Mouse (Mus musculus) liver, embryonic 15.5 days (tissue): ENCODE results near the gene Ctrb1. TPM values are rescaled to one million over a fixed set of nuclear protein-coding genes. Genes with fewer than 3 reads are reported as not detected.
A peak's percentile ranks its signal among the peaks of the same experiment; 100 is the strongest.

Source experiments
- ATAC-seq: fragments of 200-750 bp; cut with Nextera tagmentation; 2 replicates; pipeline ENCODE4 v1.8.0; 2017; ENCODE audit warnings: moderate number of reproducible peaks, mild to moderate bottlenecking, moderate library complexity; ENCODE audit not compliant: insufficient read depth
- H3K27ac ChIP-seq: fragments of 300-500 bp; sonication (generic); replicated peaks from 2 replicates; pipeline ENCODE4 v1.5.1; 2015; ENCODE audit warnings: mild to moderate bottlenecking, inconsistent platforms
- H3K27me3 ChIP-seq: fragments of 300-500 bp; sonication (generic); 2 replicates; pipeline ENCODE4 v1.6.1; 2015; ENCODE audit warnings: mild to moderate bottlenecking, inconsistent platforms
- H3K36me3 ChIP-seq: fragments of 300-500 bp; sonication (generic); replicated peaks from 2 replicates; pipeline ENCODE4 v1.6.1; 2015; ENCODE audit warnings: moderate library complexity, mild to moderate bottlenecking, inconsistent platforms
- H3K4me1 ChIP-seq: fragments of 300-500 bp; sonication (generic); replicated peaks from 2 replicates; pipeline ENCODE4 v1.6.1; 2015; ENCODE audit warnings: inconsistent platforms
- H3K4me2 ChIP-seq: fragments of 300-500 bp; sonication (generic); 2 replicates; pipeline ENCODE4 v1.6.1; 2015; ENCODE audit warnings: moderate library complexity, mild to moderate bottlenecking, inconsistent platforms
- H3K4me3 ChIP-seq: fragments of 300-500 bp; sonication (generic); replicated peaks from 2 replicates; pipeline ENCODE4 v1.5.1; 2015; ENCODE audit warnings: mild to moderate bottlenecking, inconsistent platforms
- H3K9ac ChIP-seq: fragments of 300-500 bp; sonication (generic); 2 replicates; pipeline ENCODE4 v1.6.1; 2015; ENCODE audit warnings: moderate library complexity, mild to moderate bottlenecking, inconsistent platforms
- H3K9me3 ChIP-seq: fragments of 300-500 bp; sonication (generic); replicated peaks from 2 replicates; pipeline ENCODE4 v1.6.1; 2016; ENCODE audit warnings: inconsistent platforms
- WGBS: fragments of 180-500 bp; shearing (Covaris S2); methylation state at CpG from one replicate; pipeline ENCODE4 v1.1.7; 2015; ENCODE audit warnings: mixed read lengths; ENCODE audit not compliant: insufficient replicate concordance; 5-methylcytosine and 5-hydroxymethylcytosine counted together
- polyA plus RNA-seq: library from polyadenylated mRNA; unstranded; fragments of >200 nt; fragmentation: Nextera tagmentation; extraction: Ambion mirVana; gene quantifications from 2 replicates; pipeline ENCODE4 v1.2.1, GENCODE M21; 2015

Gene Ctrb1
- polyA plus RNA-seq, 1 experiment from 2014 or later: 3.0 TPM

- Histone ChIP-seq H3K4me2 (no peak overlapping the region), H3K27ac (peak overlapping the region; percentile 54), H3K9ac (no peak overlapping the region), H3K4me3 (no peak overlapping the region), H3K9me3 (no peaks in the 10 kb centered on the region), H3K4me1 (peaks cover 25% of the 10 kb centered on the region), H3K27me3 (no peaks in the 10 kb centered on the region; the same call in 1 of the 2 replicates), H3K36me3 (no peaks in the 10 kb centered on the region)
- ATAC-seq: peak; percentile 68
- 30% methylated on average over 3 of the region's 3 CpGs for WGBS
These were observed 14.4 kb upstream of the Ctrb1 start for GRCm38 (mm10) chr8:111705222-111705621.

GRCm38 (mm10) chr8:111704585-111704984 is 13.8 kb upstream of the Ctrb1 start:
- H3K27me3 ChIP-seq: no peaks in the 10 kb centered on the region; the same call in 1 of the 2 replicates
- no peak for ATAC-seq
- H3K27ac ChIP-seq: peak overlapping the region; percentile 54
- 75% methylated on average over 12 of the region's 12 CpGs for WGBS
- no peak overlapping the region for H3K9ac ChIP-seq
- H3K4me2 ChIP-seq: no peak overlapping the region
- no peaks in the 10 kb centered on the region for H3K36me3 ChIP-seq
- H3K9me3 ChIP-seq: no peaks in the 10 kb centered on the region
- no peak overlapping the region for H3K4me3 ChIP-seq
- H3K4me1 ChIP-seq: peaks cover 25% of the 10 kb centered on the region

- no peak overlapping the region for H3K4me2 ChIP-seq
- ATAC-seq: no peak
- WGBS: 56% methylated on average over 9 of the region's 9 CpGs
- H3K4me1 ChIP-seq: peaks cover 19% of the 10 kb centered on the region
- no peaks in the 10 kb centered on the region for H3K9me3 ChIP-seq
- H3K36me3 ChIP-seq: no peaks in the 10 kb centered on the region
- H3K4me3 ChIP-seq: no peak overlapping the region
- H3K9ac ChIP-seq: no peak overlapping the region
- H3K27ac ChIP-seq: no peak overlapping the region
- H3K27me3 ChIP-seq: no peaks in the 10 kb centered on the region; the same call in 1 of the 2 replicates
These were observed 10.6 kb upstream of the Ctrb1 start for GRCm38 (mm10) chr8:111701380-111701779.

DNA sequence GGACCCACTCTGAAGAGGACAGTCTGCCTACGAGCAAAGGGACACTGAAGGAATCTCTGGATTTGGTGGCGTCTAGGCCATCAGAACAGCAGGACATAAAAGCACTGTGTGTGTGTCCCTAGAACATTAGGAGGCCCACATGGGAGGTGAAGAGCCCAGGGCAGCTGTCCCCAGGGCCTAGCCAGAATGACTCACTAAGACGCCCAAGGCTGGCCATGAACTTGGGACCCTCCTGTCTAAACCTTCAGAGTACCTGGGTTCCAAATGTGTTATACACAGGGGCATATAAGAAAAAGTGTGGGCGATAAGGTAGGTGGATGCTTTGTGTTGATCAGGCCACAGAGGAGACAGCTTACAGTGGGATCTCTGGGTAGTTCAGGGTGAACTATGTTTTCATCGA is 9.9 kb upstream of the Ctrb1 start:
- no peaks in the 10 kb centered on the region for H3K36me3 ChIP-seq
- no peak overlapping the region for H3K9ac ChIP-seq
- no peaks in the 10 kb centered on the region; the same call in 1 of the 2 replicates for H3K27me3 ChIP-seq
- 67% methylated on average over 5 of the region's 5 CpGs for WGBS
- no peaks in the 10 kb centered on the region for H3K9me3 ChIP-seq
- peaks cover 17% of the 10 kb centered on the region for H3K4me1 ChIP-seq
- ATAC-seq: no peak
- H3K4me2 ChIP-seq: no peak overlapping the region
- no peak overlapping the region for H3K4me3 ChIP-seq
- no peak overlapping the region for H3K27ac ChIP-seq

- Histone ChIP-seq H3K9ac (no peak overlapping the region), H3K4me2 (no peak overlapping the region), H3K27me3 (no peaks in the 10 kb centered on the region; the same call in 1 of the 2 replicates), H3K4me3 (no peak overlapping the region), H3K36me3 (no peaks in the 10 kb centered on the region), H3K9me3 (no peaks in the 10 kb centered on the region), H3K4me1 (peaks cover 12% of the 10 kb centered on the region), H3K27ac (no peak overlapping the region)
- WGBS: 57% methylated on average over 3 of the region's 3 CpGs
- no peak for ATAC-seq
These were observed 9.4 kb upstream of the Ctrb1 start for GRCm38 (mm10) chr8:111700201-111700600.

GRCm38 (mm10) chr8:111699035-111699434 is 8.2 kb upstream of the Ctrb1 start:
- H3K36me3 ChIP-seq: no peaks in the 10 kb centered on the region
- no peaks in the 10 kb centered on the region; the same call in 1 of the 2 replicates for H3K27me3 ChIP-seq
- H3K4me3 ChIP-seq: no peak overlapping the region
- 0 out of 2 replicates have a peak, but pooled peaks cover 6% of the 10 kb centered on the region for H3K4me1 ChIP-seq
- H3K4me2 ChIP-seq: no peak overlapping the region
- no peak overlapping the region for H3K27ac ChIP-seq
- H3K9me3 ChIP-seq: no peaks in the 10 kb centered on the region
- 13% methylated on average over 1 of the region's 1 CpGs for WGBS
- no peak overlapping the region for H3K9ac ChIP-seq
- no peak for ATAC-seq

DNA sequence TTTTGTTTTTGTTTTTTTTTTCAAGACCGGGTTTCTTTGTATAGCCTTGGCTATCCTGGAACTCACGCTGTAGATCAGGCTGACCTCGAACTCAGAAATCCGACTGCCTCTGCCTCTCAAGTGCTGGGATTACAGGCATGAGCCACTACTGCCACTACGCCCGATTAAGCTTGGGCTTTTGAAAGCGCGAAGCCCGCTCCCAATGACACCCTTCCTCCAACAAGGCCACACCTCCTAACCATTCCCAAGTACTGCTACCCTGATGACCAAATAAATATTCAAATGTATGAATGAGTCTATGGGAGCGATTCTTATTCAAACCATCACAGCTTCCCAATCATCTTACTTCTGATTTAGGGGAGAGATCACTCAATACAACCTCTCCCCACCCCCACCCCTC is 6.8 kb upstream of the Ctrb1 start:
- Histone ChIP-seq H3K27me3 (no peaks in the 10 kb centered on the region; the same call in 1 of the 2 replicates), H3K36me3 (no peaks in the 10 kb centered on the region), H3K27ac (no peak overlapping the region), H3K4me3 (no peak overlapping the region), H3K4me2 (no peak overlapping the region), H3K9me3 (no peaks in the 10 kb centered on the region), H3K4me1 (0 out of 2 replicates have a peak, but pooled peaks cover 6% of the 10 kb centered on the region), H3K9ac (no peak overlapping the region)
- WGBS: 71% methylated on average over 10 of the region's 10 CpGs
- no peak for ATAC-seq

DNA sequence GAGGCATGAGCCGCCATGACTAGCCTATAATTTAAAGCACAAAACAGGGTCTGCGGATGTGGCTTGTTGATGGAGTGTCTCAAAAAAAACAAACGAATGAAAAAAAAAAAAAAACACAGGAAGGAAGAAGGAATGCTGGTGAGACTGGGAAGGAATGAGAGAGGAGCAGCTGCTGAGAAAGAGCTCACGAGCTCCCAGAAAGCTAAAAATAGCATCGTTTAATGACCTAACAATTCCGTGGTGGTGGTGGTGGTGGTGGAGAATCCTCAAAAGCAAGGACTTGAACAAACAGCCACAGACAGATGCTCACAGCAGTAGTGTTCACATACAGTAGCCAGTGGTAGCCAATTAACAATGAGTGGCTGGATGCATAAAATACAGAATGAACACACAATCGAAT is 4.6 kb upstream of the Ctrb1 start:
- Histone ChIP-seq H3K27me3 (no peaks in the 10 kb centered on the region; the same call in 1 of the 2 replicates), H3K36me3 (no peaks in the 10 kb centered on the region), H3K4me3 (no peak overlapping the region), H3K9ac (no peak overlapping the region), H3K27ac (no peak overlapping the region), H3K4me2 (no peak overlapping the region), H3K4me1 (no peaks in the 10 kb centered on the region), H3K9me3 (no peaks in the 10 kb centered on the region)
- 37% methylated on average over 7 of the region's 7 CpGs for WGBS
- ATAC-seq: no peak

- no peak for ATAC-seq
- no peaks in the 10 kb centered on the region for H3K36me3 ChIP-seq
- H3K27ac ChIP-seq: no peak overlapping the region
- no peak overlapping the region for H3K4me3 ChIP-seq
- no peaks in the 10 kb centered on the region for H3K4me1 ChIP-seq
- no peaks in the 10 kb centered on the region; the same call in none of the 2 replicates for H3K27me3 ChIP-seq
- H3K9me3 ChIP-seq: no peaks in the 10 kb centered on the region
- no peak overlapping the region for H3K4me2 ChIP-seq
- H3K9ac ChIP-seq: no peak overlapping the region
- 55% methylated on average over 6 of the region's 6 CpGs for WGBS
These were observed 2.5 kb upstream of the Ctrb1 start for GRCm38 (mm10) chr8:111693261-111693741.

GRCm38 (mm10) chr8:111686881-111687280 is 3.9 kb downstream of the Ctrb1 start:
- ATAC-seq: no peak
- Histone ChIP-seq H3K9ac (no peak overlapping the region), H3K36me3 (no peaks in the 10 kb centered on the region), H3K4me2 (no peak overlapping the region), H3K27me3 (peaks cover 8% of the 10 kb centered on the region; the same call in 1 of the 2 replicates), H3K4me3 (no peak overlapping the region), H3K27ac (no peak overlapping the region), H3K4me1 (no peaks in the 10 kb centered on the region), H3K9me3 (no peaks in the 10 kb centered on the region)
- 70% methylated on average over 13 of the region's 13 CpGs for WGBS

- Histone ChIP-seq H3K27me3 (peaks cover 36% of the 10 kb centered on the region), H3K4me1 (no peaks in the 10 kb centered on the region), H3K27ac (no peak overlapping the region), H3K9me3 (no peaks in the 10 kb centered on the region), H3K36me3 (no peaks in the 10 kb centered on the region), H3K9ac (no peak overlapping the region), H3K4me3 (no peak overlapping the region), H3K4me2 (no peak overlapping the region)
- no peak for ATAC-seq
- 22% methylated on average over 9 of the region's 9 CpGs for WGBS
These were observed 8.3 kb downstream of the Ctrb1 start for GRCm38 (mm10) chr8:111682521-111682920.

GRCm38 (mm10) chr8:111681153-111681552 is 9.7 kb downstream of the Ctrb1 start:
- Histone ChIP-seq H3K4me1 (no peaks in the 10 kb centered on the region), H3K9ac (no peak overlapping the region), H3K9me3 (0 out of 2 replicates have a peak, but pooled peaks cover 5% of the 10 kb centered on the region), H3K36me3 (no peaks in the 10 kb centered on the region), H3K4me3 (no peak overlapping the region), H3K27me3 (peaks cover 36% of the 10 kb centered on the region), H3K27ac (no peak overlapping the region), H3K4me2 (no peak overlapping the region)
- WGBS: 61% methylated on average over 11 of the region's 11 CpGs
- no peak for ATAC-seq
